Mouse (Mus musculus) limb, embryonic 13.5 days (tissue): Measurements from ENCODE around the gene 2310034G01Rik. TPM values are rescaled to one million over a fixed set of nuclear protein-coding genes. Genes with fewer than 3 reads are reported as not detected.

Experiments
- ATAC-seq: fragments of 200-750 bp; cut with Nextera tagmentation; 2 replicates; pipeline ENCODE4 v1.8.0; 2017; ENCODE audit warnings: low read depth, moderate number of reproducible peaks, moderate TSS enrichment; ENCODE audit not compliant: low FRiP score
- H3K27ac ChIP-seq: fragments of 300-500 bp; sonication (generic); 2 replicates; pipeline ENCODE4 v1.5.1; 2015; ENCODE audit warnings: inconsistent platforms, mild to moderate bottlenecking, moderate library complexity
- H3K27me3 ChIP-seq: fragments of 300-500 bp; sonication (generic); 2 replicates; pipeline ENCODE4 v1.6.1; 2015; ENCODE audit warnings: mild to moderate bottlenecking, inconsistent platforms
- H3K36me3 ChIP-seq: fragments of 300-500 bp; sonication (generic); 2 replicates; pipeline ENCODE4 v1.6.1; 2015; ENCODE audit warnings: inconsistent platforms, mild to moderate bottlenecking, moderate library complexity
- H3K4me1 ChIP-seq: fragments of 300-500 bp; sonication (generic); 2 replicates; pipeline ENCODE4 v1.6.1; 2015; ENCODE audit warnings: inconsistent platforms
- H3K4me2 ChIP-seq: fragments of 300-500 bp; sonication (generic); replicated peaks from 2 replicates; pipeline ENCODE4 v1.6.1; 2015; ENCODE audit warnings: inconsistent platforms, mild to moderate bottlenecking, moderate library complexity
- H3K4me3 ChIP-seq: fragments of 300-500 bp; sonication (generic); 2 replicates; pipeline ENCODE4 v1.5.1; 2015; ENCODE audit warnings: moderate library complexity, mild to moderate bottlenecking, inconsistent platforms
- H3K9ac ChIP-seq: fragments of 300-500 bp; sonication (generic); 2 replicates; pipeline ENCODE4 v1.6.1; 2015; ENCODE audit warnings: mild to moderate bottlenecking, inconsistent platforms
- H3K9me3 ChIP-seq: fragments of 300-500 bp; sonication (generic); 2 replicates; pipeline ENCODE4 v1.6.1; 2016; ENCODE audit warnings: inconsistent platforms
- WGBS: fragments of 180-500 bp; shearing (Covaris S2); methylation state at CpG from one replicate; pipeline ENCODE4 v1.1.7; 2015; 5-methylcytosine and 5-hydroxymethylcytosine counted together
- polyA plus RNA-seq: library from polyadenylated mRNA; unstranded; fragments of >200 nt; fragmentation: Nextera tagmentation; extraction: Ambion mirVana; gene quantifications from 2 replicates; pipeline ENCODE4 v1.2.1, GENCODE M21; 2015

2310034G01Rik gene
- polyA plus RNA-seq = 2.7 TPM in 2 replicates

DNA sequence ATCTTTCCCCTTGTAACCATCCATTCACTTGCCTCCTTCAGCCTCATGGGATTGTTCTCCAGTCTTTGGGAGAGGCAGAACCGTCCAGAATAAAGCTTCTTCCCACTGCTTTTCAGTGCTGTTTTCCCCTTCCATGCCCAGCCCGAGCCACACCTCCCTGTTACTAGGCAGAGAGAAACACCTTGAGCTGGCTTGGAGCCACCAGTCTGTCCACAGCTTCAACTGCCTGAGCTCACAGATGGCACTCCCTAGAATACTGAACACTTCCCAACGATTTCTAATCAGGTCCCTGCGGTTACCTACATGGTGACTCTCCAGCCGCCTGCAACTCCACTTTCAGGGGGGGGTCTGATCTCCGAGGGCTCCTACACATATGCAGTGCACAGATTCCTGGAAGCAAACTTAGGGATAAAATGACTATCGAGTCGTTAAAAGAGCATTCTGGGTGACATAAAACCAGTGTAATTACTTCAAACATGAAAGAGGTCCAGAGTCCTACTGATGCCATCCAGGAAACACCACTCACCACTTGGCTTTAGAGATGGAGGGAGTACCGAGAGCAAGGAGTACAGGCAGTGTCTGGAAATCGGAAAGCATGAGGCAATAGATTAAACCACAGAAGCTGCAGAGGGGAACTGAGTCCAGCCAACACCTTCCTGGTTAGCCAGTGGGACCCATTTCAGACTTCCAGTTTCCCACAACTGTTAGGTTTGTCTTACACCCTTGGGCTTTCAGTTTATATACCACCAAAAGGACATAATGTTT, at the start of gene 2310034G01Rik:
TSS of gene 2310034G01Rik (minus strand) at position 135 of the 765 bp plus-strand sequence.
- H3K9me3 ChIP-seq = no peaks in the 10 kb centered on the region
- no peak for ATAC-seq
- peaks cover 15% of the 10 kb centered on the region for H3K4me1 ChIP-seq
- peak within 1 kb of the TSS; percentile 74 for H3K4me3 ChIP-seq
- H3K4me2 ChIP-seq = peak within 1 kb of the TSS; percentile 78
- no peaks in the 10 kb centered on the region for H3K36me3 ChIP-seq
- H3K27ac ChIP-seq = peak within 1 kb of the TSS; percentile 66
- H3K27me3 ChIP-seq = 0 out of 2 replicates have a peak, but pooled peaks cover 7% of the 10 kb centered on the region
- WGBS = 48% methylated on average over 10 of the region's 10 CpGs
- H3K9ac ChIP-seq = peak within 1 kb of the TSS; percentile 80

DNA sequence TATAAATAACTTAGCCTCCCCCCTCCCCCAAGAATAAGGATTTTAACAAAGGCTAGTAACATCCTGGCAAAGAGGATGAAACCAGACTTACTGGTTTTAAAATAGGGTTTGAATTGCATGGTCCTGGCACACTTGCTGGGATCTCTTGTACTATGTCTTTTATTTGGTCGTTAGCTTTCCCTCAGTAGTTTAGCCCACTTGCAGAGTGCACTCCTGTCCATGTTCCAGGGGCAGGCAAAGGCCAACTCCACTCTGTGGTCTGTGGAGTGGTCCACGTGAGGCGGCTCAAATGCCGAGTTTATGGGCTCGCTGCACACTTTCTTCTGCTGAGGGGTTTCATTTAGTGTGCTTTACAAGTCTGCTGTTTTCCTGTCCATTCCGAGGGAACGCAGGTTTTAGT, 49.8 kb upstream of the 2310034G01Rik start:
- H3K36me3 ChIP-seq = peaks cover 34% of the 10 kb centered on the region
- ATAC-seq = no peak
- peak overlapping the region; percentile 84 for H3K4me2 ChIP-seq
- H3K9ac ChIP-seq = peak overlapping the region; percentile 14; the same call in 1 of the 2 replicates
- H3K4me3 ChIP-seq = no peak overlapping the region
- H3K27ac ChIP-seq = no peak overlapping the region
- WGBS = 22% methylated on average over 7 of the region's 7 CpGs
- no peaks in the 10 kb centered on the region for H3K9me3 ChIP-seq
- H3K4me1 ChIP-seq = peaks cover 39% of the 10 kb centered on the region
- H3K27me3 ChIP-seq = no peaks in the 10 kb centered on the region

- H3K27ac ChIP-seq = no peak overlapping the region
- peak overlapping the region; percentile 84 for H3K4me2 ChIP-seq
- no peaks in the 10 kb centered on the region for H3K9me3 ChIP-seq
- no peak overlapping the region for H3K9ac ChIP-seq
- ATAC-seq = no peak
- H3K36me3 ChIP-seq = peaks cover 31% of the 10 kb centered on the region
- H3K27me3 ChIP-seq = no peaks in the 10 kb centered on the region
- 75% methylated on average over 6 of the region's 6 CpGs for WGBS
- H3K4me1 ChIP-seq = peaks cover 43% of the 10 kb centered on the region
- no peak overlapping the region for H3K4me3 ChIP-seq
These were observed 49.3 kb upstream of the 2310034G01Rik start for GRCm38 (mm10) chr19:46399372-46399771.

- Histone ChIP-seq H3K4me2 (peak overlapping the region; percentile 84), H3K27me3 (no peaks in the 10 kb centered on the region), H3K27ac (no peak overlapping the region), H3K4me3 (peak overlapping the region; percentile 90), H3K9ac (peak overlapping the region; percentile 86), H3K9me3 (no peaks in the 10 kb centered on the region), H3K36me3 (peaks cover 21% of the 10 kb centered on the region), H3K4me1 (peaks cover 52% of the 10 kb centered on the region)
- no peak for ATAC-seq
- 41% methylated on average over 3 of the region's 3 CpGs for WGBS
These were observed 48.3 kb upstream of the 2310034G01Rik start for GRCm38 (mm10) chr19:46398401-46398800.

DNA sequence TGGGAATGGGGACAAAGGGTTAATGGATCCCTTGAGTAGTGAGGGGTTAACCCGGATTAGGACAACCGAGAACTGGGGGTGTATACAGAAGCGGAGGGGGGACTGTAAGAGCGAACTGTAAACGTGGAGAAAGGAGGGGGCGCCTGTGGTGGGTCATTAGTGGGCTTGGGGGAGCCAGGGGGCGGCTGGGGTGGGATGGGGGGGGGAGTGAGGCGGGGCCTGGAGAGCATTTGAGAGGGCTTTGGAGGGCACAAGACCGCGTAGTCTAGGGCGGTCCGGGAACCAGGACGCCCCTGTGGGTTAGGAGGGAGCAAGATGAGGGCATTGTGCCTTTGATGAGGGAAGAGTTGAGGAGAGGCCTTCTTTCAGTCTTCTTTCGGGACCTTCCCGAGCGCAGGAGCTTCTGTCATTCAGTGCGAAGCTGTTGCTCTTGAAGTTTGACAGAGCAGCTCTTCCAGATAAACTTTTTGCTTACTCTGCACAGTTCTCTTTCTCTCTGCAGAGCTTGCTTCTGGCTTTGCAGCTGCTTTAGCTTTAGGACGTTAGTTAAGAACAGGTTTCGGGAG, 47.4 kb upstream of the 2310034G01Rik start:
- Histone ChIP-seq H3K9ac (peak overlapping the region; percentile 86), H3K4me3 (peak overlapping the region; percentile 90), H3K36me3 (peaks cover 12% of the 10 kb centered on the region), H3K4me2 (peak overlapping the region; percentile 84), H3K27me3 (no peaks in the 10 kb centered on the region), H3K27ac (peak overlapping the region; percentile 92), H3K4me1 (peaks cover 55% of the 10 kb centered on the region), H3K9me3 (no peaks in the 10 kb centered on the region)
- ATAC-seq = no peak
- WGBS = under 1% methylated on average over 19 of the region's 19 CpGs

DNA sequence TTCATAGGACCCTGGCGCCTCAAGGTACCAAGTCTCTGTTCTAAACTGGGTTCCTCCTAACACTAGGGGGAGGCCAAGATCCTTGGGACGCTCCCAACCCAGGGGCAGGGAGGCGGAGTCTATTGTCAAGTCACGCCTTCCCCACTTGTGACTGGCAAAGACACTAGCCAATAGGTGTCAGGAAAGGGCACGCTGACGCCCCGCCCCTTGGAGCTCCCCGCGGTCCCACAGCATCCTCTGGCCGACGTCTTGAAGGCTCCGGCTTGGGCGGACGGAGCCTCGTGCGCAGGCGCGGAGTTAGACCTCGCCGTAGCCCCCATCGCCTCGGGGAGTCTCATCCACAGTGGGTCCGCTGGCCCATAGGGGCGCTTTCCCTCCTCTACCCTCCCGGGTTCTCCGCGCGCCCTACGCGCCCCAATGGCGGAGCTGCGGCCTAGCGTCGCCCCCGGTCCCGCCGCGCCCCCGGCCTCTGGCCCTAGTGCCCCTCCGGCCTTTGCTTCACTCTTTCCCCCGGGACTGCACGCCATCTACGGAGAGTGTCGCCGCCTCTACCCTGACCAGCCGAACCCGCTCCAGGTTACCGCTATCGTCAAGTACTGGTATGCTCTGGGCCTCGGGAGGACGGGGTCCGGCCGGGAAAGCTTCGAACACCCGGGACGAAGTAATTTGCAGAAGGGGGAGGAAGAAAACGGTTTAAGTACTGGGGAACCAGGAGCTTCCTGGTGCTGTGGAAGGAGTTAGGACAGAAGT, 46.8 kb upstream of the 2310034G01Rik start, which contains the start of gene Sufu:
TSS of gene Sufu (plus strand) at position 211 of the 750 bp plus-strand sequence.
- Histone ChIP-seq H3K9me3 (no peaks in the 10 kb centered on the region), H3K36me3 (peaks cover 9% of the 10 kb centered on the region), H3K27ac (peak within 1 kb of the TSS; percentile 92), H3K27me3 (no peaks in the 10 kb centered on the region), H3K4me1 (peaks cover 55% of the 10 kb centered on the region), H3K4me3 (peak within 1 kb of the TSS; percentile 90), H3K9ac (peak within 1 kb of the TSS; percentile 86), H3K4me2 (peak within 1 kb of the TSS; percentile 84)
- ATAC-seq = peak; percentile 90
- WGBS = under 1% methylated on average over 57 of the region's 57 CpGs

DNA sequence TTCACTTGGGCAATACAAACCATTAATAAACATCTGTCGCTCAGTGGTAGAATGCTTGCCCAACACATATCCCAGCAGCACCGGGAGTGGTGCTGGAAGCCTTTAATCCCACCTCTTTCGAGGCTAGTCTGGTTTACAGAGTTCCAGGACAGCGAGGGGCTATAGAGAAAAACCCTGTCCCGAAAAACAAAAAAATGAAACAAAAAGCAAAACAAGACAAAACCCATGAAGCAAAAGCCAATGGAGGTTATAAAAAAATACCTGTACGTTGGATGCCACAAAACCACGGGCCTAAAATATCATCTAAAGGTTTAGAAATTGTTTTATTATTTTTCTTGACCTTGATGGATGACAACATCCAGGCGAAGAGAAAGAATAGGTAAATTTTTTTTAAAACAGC, 46.0 kb upstream of the 2310034G01Rik start:
- peak overlapping the region; percentile 43; the same call in 1 of the 2 replicates for H3K9ac ChIP-seq
- no peaks in the 10 kb centered on the region for H3K27me3 ChIP-seq
- no peaks in the 10 kb centered on the region for H3K9me3 ChIP-seq
- H3K4me3 ChIP-seq = peak overlapping the region; percentile 71
- peaks cover 55% of the 10 kb centered on the region for H3K4me1 ChIP-seq
- WGBS = 11% methylated on average over 8 of the region's 8 CpGs
- H3K36me3 ChIP-seq = peaks cover 7% of the 10 kb centered on the region
- H3K27ac ChIP-seq = 0 out of 2 replicates have a peak overlapping the region, but pooled peaks have one; percentile 17
- ATAC-seq = no peak
- peak overlapping the region; percentile 68 for H3K4me2 ChIP-seq

GRCm38 (mm10) chr19:46395109-46396009, 45.3 kb upstream of the 2310034G01Rik start, which contains the start of gene Actr1a:
Actr1a (minus strand) TSS chr19:46395748.
- Histone ChIP-seq H3K9ac (peak within 1 kb of the TSS; percentile 82), H3K9me3 (no peaks in the 10 kb centered on the region), H3K4me3 (peak within 1 kb of the TSS; percentile 71), H3K36me3 (peaks cover 4% of the 10 kb centered on the region; the same call in 1 of the 2 replicates), H3K4me2 (peak within 1 kb of the TSS; percentile 97), H3K27me3 (no peaks in the 10 kb centered on the region), H3K27ac (peak within 1 kb of the TSS; percentile 52; the same call in 1 of the 2 replicates), H3K4me1 (peaks cover 49% of the 10 kb centered on the region)
- ATAC-seq = peak; percentile 93
- under 1% methylated on average over 51 of the region's 51 CpGs for WGBS

DNA sequence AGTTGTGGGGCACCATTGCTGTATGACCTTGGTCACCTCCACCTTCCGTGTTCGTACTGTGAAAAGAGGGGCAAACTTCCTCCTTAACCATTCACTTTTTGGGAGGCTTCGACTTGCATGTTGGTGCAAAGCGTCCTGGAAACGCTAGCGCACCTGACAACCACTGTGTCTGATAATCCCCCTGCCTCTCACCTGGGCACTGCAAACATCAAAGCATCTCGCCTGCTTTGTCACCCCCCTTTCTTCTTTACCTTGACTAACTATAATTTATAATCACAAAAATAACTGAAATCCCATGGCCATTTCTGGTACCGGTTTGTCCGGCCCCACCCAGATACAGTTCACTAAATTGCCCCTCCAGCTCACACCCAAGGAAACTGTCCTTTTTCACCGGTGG, 44.6 kb upstream of the 2310034G01Rik start:
- Histone ChIP-seq H3K27me3 (no peaks in the 10 kb centered on the region), H3K9ac (peak overlapping the region; percentile 73), H3K4me1 (peaks cover 42% of the 10 kb centered on the region), H3K36me3 (peaks cover 9% of the 10 kb centered on the region; the same call in 1 of the 2 replicates), H3K27ac (no peak overlapping the region), H3K9me3 (no peaks in the 10 kb centered on the region), H3K4me3 (peak overlapping the region; percentile 71), H3K4me2 (peak overlapping the region; percentile 97)
- WGBS = 8% methylated on average over 10 of the region's 10 CpGs
- no peak for ATAC-seq

DNA sequence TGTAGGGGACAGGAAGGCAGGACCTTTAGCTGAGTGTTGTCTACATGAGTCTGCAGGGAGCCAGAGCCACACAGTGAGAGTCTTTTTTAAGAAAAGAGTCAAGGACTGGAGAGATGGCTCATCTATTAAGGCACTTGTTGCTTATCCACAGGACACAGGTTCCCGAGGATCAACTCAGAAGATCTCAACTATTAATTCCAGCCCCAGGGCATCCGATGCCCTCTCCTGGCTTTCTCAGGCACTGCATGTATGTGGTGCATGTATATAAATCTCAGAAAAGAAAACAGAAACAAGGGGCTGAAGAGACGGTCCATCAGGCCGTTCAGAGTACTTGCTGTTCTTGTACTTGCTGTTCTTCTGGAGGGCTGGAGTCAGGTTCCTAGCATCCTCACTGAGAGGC, 41.9 kb upstream of the 2310034G01Rik start:
- peaks cover 22% of the 10 kb centered on the region for H3K4me1 ChIP-seq
- H3K9me3 ChIP-seq = no peaks in the 10 kb centered on the region
- H3K9ac ChIP-seq = no peak overlapping the region
- H3K36me3 ChIP-seq = peaks cover 28% of the 10 kb centered on the region
- no peak overlapping the region for H3K4me3 ChIP-seq
- ATAC-seq = no peak
- H3K4me2 ChIP-seq = no peak overlapping the region
- 42% methylated on average over 4 of the region's 4 CpGs for WGBS
- H3K27me3 ChIP-seq = no peaks in the 10 kb centered on the region
- H3K27ac ChIP-seq = no peak overlapping the region

DNA sequence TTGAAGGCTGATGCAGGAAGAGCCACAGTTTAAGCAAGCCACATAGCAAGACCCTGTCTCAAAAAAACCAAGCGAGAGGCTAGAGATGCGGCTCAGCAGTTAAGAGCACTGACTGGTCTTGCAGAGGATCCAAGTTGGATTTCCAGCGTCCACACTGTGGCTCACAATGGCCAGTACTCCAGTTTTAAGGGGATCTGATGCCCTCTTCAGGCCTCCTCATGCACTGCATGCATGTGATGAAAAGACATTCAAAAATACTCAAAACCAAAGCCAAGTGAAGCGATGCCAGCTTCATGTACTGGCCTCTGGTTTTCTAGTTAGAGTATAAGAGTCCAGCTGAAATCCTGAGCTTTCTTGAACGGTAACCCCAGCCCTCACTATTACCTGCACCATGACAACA, 39.8 kb upstream of the 2310034G01Rik start:
- Histone ChIP-seq H3K4me2 (no peak overlapping the region), H3K27ac (no peak overlapping the region)
- WGBS = 83% methylated on average over 5 of the region's 5 CpGs

More for the DNA sequence above, 39.8 kb upstream of the 2310034G01Rik start:
- Histone ChIP-seq H3K36me3 (peaks cover 44% of the 10 kb centered on the region), H3K27me3 (no peaks in the 10 kb centered on the region), H3K9ac (no peak overlapping the region), H3K4me3 (no peak overlapping the region), H3K9me3 (no peaks in the 10 kb centered on the region), H3K4me1 (peaks cover 16% of the 10 kb centered on the region)
- ATAC-seq = no peak
